Mouse (Mus musculus) spleen, adult 12 weeks (tissue): ENCODE data around the gene Amacr.

ENCODE experiments used
- DNase-seq: peaks from one replicate; pipeline ENCODE4 v3.0.0; 2022; ENCODE audit warnings: low spot score

The Amacr gene

DNA sequence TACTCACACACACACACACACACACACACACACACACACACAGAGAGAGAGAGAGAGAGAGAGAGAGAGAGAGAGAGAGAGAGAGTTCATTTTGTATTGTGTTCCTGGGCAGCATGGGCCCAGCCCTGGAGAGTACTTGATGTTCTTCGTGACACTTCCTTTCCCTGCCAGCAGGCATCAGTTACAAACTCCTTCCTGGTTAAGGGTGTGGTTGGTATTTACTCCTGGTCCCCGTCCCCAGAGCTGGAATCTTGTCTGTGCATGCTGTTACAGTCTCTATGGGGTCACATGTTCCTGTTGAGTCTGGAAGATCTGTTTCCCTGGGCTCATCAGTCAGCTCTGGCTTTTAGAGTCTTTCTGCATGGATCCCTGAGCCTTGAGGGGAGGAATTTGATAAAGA is 8.9 kb downstream of the Amacr start:
- no peak for DNase-seq

DNA sequence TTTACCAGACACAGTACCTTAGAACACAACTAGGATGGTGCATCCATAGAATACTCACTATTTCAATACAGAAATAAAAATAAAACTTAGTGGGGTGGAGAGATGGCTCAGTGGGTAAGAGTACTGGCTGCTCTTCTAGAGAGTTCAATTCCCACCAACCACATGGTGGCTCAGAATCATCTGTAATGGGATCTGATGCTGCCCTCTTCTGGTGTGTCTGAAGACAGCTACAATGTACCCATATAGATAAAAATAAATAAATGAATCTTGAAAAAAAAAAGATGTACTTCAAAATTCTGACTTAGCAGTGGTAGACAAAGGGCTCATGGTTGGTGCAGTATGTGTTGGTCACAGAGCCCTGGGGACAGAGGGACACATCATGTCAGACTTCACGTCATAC is 10.0 kb downstream of the Amacr start:
- no peak for DNase-seq

DNA sequence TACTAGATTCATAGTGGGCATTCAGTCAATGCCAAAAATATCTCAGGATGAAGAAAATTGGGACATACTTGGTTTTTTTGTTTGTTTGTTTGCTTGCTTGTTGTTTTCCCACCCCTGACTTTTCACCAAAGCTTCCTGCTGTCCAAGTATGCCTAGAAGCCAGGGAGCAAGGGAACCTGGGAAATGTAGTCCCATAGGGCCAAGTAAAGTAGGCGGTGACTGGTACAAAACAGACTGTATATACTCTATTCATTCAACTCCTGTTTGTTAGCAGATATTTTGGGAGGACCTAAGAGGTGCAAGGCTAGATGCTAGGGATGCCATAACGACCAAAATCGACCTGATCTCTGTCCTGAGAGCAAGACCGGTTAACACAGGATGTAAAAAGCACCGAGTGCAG is 18.3 kb downstream of the Amacr start:
- DNase-seq: no peak

DNA sequence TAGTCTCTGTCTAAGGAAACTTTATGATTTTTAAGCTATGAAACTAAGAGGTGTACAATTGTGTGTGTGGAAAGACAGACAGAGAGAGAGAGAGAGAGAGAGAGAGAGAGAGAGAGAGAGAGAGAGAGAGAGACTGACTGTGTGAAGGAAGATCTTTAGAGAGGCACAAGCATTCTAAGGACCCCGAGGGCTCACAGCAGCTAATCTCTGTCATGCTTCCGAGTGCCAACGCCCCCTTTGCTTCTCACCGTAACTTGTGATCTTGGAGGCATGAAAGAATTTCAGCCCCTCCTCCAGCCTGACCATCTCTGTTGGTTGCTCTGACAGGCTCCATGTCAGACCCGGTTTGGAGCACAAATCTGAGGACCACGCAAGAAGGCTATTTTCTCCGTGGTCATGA is 18.9 kb downstream of the Amacr start, which contains the start of gene Slc45a2:
Gene Slc45a2 (plus strand): TSS at position 301 of the 400 bp plus-strand sequence.
- DNase-seq: no peak

DNA sequence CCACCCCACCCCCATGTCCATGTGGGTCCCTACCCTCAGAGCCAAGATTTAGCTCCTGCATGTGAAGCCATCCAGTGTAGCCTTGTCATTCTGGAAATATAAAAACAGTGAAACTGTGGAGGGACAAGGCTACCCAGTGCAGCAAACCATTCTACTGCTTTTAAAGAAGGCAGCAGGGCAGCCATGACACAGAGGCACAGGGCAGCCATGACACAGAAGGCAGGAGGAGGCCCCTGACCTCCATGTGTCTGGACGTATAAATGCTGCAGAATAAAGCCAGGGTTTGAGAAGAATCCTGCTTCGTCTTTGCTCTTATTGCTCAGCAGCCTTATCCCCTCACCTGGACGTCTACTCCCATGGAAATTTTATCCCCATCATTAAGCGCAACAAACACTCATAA is 22.2 kb downstream of the Amacr start:
- DNase-seq: no peak

DNA sequence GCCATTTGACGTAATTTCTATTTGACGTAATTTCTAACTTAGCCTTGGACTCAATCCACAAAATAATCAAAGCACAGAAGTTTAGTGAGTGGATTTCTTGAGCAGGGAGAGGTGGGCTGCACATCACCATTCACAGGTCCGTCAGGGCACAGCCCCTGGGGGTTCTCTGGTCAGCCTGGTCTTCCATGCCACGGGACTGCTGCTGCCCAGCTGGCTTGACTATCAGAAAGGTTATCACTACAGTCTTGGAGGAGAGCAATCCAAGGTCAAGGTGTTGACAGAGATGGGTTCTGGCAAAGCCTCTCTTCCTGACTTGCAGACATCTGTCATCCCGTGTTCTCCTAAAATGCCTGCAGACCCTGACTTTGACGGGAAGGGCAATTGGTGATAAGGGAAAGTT is 23.1 kb downstream of the Amacr start:
- DNase-seq: no peak

DNA sequence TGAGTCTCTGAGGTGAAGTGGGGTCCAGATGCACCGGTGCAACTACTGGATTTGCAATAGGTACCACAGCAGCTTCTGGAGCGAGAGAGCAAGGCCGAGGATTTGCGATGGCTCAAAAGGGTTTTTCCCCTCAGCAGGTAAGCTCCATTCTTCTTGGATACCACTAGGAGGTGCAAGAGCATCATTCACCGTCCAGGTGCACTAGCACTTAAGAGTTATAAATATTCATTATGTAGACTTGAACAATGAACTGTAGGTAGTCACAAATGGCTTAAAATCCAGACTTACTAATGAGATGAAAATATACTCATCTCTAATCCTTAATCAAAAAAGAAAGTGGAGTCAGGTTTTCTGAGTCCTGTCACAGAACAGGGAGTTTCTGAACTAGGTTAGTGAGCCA is 27.2 kb downstream of the Amacr start:
- DNase-seq: no peak

DNA sequence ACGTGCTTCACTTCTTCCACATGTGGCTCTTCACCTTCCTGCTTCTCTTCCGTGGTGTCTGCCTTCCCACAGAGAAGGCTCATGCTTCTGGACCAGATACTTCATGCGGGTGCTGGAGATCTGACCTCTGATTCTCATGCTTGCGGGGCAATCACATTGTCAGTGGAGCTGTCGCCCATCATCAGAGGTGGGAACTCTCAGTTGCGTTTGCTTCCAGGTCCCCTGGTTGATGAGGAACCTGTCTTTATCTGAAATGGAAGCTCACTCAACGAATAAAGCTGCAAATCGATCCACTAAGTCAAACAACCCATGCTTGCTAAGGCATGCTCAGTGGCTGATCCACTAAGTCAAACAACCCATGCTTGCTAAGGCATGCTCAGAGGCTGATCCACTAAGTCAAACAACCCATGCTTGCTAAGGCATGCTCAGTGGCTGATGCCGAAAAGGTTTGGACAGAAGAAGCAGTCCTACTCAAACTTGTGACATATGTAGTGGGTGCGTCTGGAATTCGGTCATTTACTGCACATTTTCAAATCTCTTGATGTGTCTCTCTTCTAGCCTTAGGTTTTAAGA is 29.5 kb downstream of the Amacr start:
- DNase-seq: no peak

DNA sequence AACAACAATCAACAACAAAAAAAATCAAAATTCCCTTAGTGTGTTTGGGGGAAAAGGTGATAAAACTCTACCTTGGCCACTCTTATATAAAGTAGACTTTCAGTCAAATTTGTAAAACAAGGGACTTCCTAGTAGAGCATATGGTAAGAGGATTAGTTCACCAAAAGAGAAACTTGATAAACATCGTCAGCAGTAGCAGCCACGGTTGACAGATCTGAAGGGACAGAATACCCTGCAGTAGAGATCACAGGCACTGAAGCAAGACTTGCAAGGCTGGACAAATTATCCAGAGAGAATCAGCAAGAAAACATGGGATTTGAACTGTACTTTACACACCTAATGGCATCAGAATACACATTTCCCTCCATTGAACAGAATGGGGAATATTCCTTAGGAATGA is 33.4 kb downstream of the Amacr start:
- DNase-seq: no peak

DNA sequence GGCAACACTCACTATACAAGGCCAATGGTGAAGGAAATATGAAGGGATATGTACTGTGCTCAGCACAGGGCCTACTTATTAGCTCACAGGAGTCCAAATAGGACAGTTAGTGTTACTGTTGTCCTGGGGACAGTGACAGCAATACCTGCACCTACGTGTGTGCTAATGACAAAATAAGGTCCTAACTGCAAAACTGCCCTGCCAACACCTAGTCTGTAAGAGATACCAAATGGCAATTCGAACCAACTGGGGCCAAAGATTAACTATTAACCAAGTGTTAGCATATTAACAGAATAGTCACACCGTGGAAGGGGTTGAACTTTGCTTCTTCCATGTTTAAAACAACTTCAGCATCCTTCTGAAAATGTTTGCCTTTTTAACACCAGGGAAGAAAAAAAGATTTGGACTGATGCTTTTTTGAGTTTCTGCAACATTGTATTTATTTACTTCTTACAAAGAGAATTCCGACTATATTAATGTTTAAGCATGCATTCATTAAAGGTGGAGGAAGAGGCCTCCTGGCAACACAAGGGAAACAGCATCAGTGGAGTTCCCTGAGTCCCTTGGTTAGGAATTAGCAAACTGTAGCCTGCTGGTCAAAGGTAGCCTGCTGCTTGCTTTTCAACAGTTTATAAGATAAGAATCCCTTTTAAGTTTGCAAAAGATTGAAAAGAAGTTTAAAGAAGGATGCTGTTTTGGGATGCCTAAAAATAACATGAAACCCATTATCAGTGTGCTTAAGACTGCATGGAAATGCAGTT is 45.4 kb downstream of the Amacr start:
- no peak for DNase-seq

DNA sequence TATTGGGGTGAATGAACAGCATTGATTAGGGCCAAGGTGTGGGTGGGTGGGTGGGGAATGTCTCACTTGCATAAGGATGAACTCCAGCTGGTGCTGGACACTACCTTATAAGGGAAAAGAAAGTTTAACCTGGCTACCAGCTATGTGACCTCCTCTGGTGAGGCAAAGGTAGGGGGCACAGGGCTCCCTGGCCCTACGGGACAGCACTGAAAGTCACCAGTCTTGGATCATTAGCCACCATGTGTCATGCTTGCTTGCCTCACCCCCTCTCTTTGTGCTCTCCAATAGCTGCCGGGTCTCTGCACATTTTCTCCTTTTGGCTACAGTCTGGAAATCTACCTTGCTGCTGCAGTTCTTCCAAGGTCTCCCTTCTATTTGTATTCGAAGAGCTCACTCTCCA is 48.6 kb downstream of the Amacr start:
- DNase-seq: no peak

DNA sequence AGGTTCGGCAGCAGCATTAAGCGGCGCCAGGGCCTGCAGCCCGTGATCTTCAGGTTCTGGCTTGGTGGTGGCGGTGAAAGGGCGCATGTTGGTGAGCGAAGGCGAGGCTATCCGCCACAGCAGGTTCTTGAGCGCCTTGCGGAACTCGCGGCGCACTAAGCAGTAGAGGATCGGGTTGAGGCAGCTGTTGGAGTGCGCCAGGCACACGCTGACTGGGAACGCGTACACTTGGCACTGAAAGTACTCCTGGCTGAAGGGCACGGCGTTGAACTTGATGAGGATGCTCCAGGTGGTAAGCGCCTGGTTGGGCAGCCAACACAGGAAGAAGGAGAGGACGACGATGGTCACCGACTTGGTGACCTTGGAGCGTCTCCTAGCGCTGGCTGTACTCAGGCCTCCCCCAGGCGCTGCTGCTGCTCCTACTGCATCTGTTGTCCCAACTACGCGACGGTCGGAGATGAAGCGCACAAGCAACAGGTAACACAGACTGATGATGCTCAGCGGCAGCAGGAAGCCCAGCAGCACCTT is 54.5 kb downstream of the Amacr start:
- DNase-seq: no peak

DNA sequence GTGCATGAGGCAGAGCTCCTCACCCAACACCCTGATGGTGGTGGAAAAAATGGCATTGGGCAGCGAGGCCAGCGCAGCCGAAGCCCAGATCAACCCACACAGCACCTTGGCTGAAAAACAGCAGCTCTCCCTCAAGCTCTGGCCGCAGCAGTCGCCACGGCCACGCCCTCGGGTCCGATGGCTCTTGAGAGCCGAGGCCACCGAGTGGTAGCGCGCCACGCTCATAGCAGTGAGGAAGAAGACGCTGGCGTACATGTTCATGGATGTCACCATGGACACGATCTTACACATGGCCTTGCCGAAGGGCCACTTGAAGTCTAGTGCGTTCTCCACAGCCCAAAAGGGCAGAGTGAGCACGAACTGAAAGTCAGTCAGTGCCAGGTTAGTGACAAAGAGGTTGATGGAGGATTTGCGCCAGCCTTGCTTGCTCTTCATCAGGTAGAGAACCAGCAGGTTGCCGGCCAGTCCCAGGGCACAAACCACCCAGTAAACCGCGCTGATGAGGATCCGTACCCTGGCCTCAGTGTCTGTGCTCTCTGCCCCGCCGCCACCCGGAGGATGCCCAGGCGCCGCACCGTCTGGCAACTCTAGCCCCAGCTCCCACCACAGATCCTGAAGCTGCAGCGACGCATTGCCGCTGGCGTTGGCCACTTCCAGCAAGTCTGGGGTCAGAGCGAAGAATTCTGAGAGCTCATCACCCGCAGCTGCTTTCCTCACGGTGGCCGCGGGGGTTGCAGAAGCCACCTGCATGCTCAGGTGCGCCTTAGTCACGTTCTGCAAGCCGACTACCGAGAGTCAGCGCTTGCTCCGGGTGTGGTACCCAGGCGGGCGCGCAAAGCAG is 55.2 kb downstream of the Amacr start:
- DNase-seq: no peak

DNA sequence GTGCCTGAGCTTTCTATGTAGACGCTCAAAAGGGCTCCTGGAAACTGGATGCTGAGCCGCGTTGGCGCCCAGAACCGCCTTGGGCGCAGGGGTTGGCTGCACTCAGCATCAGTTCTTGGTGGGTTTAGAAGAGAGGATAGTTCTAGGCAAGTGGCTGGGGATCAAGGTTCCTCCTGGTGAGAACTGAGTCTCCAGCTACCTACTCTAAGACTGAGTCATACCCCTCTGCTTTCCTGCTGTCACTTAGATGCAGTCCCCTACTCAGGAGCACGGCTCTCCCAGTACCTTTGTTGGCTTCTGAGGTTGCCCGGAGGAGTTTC is 55.8 kb downstream of the Amacr start:
- DNase-seq: no peak

DNA sequence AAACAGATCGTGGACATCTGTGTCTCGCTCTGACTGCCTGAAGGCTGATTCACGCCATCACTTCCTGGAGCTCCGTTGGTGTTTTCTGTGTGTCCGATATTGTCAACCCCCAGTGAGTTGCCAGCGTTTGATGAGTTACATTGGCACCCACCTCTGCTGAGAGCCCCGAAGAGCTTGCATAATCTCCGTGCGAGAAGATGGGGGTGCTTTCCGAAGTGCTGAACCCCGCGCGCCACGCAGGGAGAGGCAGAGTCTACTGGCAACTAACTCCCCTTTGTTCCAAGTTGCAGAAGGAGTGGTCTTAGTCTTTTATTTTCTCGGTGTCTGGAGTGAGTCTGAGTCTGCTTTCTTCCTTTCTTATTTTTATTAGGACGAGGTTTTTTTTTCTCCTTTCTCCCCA is 56.2 kb downstream of the Amacr start, which contains the start of gene Rxfp3:
Gene Rxfp3 (minus strand): TSS at position 281 of the 400 bp plus-strand sequence.
- DNase-seq: no peak

DNA sequence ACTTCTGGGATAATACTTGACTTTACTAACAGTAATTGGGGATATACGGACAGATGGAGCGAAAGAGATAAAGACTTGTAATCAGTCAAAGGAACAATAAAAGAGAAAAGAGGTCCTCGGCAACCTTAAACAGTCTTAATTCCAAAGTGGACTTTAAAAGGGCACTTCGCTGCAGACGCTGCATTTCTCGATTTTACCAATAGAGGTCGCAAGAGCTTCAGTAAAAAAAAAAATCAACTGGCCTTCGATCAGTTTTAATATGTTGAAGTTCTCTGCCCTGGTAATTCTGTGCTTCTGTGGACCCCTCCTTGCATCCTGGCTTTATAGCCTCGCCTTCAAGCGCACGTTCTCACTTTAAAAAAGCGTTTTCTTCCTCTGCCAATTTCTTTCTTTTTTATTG is 56.9 kb downstream of the Amacr start:
- DNase-seq: no peak

DNA sequence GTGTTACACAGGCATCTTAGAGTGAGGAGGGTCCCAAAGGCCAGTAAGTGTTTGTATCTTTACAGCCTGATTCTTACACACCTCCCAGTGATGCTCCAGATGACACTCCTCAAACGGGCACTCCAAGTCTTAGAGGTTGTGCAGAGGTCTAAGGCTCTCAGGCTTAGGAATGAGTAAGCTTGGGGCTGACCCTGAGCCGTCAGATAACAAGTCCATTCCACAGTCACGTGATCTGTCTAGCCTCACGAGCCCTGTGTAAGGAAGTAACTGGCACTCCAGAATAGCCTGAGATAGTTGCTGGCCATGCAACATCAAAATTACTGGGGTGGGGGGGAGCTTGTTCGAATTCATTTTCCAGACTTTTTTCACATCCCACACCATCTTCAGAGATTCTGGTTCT is 58.5 kb downstream of the Amacr start:
- no peak for DNase-seq

DNA sequence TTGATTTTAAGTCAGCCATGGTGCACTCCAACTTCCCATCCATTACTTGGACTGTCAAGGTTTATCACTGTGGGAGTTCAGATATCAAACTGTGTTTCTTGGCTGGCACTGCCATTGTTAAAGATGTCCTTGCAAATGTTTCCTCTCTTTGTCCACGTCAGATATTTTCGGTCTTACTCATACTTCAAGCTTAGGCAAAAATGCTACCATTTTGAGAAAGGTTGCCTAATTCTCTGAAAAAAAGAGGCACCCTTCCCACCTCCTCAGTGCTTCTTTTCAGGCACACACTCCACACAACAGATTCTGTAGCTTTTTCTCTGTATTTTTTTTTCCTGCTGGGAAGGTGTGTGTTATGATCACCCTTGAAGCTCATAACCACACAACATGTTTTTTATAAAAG is 59.7 kb downstream of the Amacr start:
- DNase-seq: no peak

DNA sequence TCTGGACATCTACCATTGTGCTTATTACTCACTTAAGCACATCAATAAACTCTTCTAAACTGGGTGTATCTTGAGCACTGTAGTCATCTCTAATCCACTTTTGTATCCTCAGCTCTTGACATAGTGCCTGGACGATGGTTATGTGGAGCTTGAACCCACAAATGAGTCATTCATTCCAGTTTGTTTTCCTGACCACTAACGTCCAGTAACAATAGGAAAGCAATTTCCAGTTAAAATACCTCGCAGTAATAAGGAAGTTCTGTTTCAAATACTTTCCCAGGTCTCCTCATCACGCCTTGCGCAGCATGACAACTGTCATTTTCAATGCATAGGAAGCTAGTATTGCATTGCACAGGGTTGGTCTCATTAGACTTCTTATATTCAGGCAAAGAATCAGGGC is 61.3 kb downstream of the Amacr start:
- no peak for DNase-seq
